Mouse (Mus musculus): Measurements from ENCODE around the gene Slc1a1.

GRCm38 (mm10) chr19:28838796-28839195 is 3.9 kb downstream of the Slc1a1 start:
- no peak for TF ChIP-seq CTCF (IDR thresholded peaks at IDR 0.05; ENCODE audit: control insufficient read depth, insufficient read depth, insufficient replicate concordance, low read depth, low read length)
- no peak for TF ChIP-seq POLR2A (IDR thresholded peaks at IDR 0.05; ENCODE audit: control insufficient read depth, low read depth, low read length)

Data from testis, adult 2 months (tissue).